Mouse (Mus musculus): ENCODE measurements around the gene Hoxc5.

DNA sequence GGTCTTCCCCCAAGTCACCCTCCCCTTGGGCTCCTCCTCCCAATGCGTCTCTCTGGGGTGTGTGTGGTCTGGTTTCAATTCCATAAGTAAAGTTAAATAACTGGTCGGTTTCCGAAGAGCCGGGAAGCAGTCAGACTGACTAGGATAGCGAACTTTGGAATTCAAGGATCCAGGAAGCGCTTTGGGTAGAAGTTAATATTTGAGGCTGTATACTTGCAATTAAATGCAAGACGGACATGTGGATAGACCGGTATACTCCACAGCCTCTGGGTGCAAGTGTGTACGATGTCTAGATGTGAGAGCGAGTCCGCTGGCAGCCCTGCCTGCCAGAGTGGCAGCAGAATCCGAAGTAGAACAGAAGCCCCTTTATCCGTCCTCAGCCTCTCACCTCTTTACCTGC is 4.8 kb upstream of the Hoxc5 start:
- TF ChIP-seq POLR2A (IDR thresholded peaks at IDR 0.05; ENCODE audit: low read depth, low read length) (no peak; the same call in 1 of the 2 replicates), CTCF (IDR thresholded peaks at IDR 0.05; ENCODE audit: borderline replicate concordance, insufficient read depth, low read length) (no peak)
